Mouse (Mus musculus) 416B (cell line): ENCODE results near the gene Smox.

Experiments
- DNase-seq: peaks from one replicate; pipeline ENCODE4 v3.0.0; 2011; ENCODE audit warnings: low read depth

The Smox gene

GRCm38 (mm10) chr2:131552736-131553400 lies 61.6 kb downstream of the Smox start:
- no peak for DNase-seq

GRCm38 (mm10) chr2:131557896-131558295 lies 66.6 kb downstream of the Smox start:
- no peak for DNase-seq

GRCm38 (mm10) chr2:131560205-131560919 lies 69.1 kb downstream of the Smox start:
- DNase-seq: no peak

GRCm38 (mm10) chr2:131561344-131561870 lies 70.1 kb downstream of the Smox start:
- no peak for DNase-seq

GRCm38 (mm10) chr2:131561891-131562585 lies 70.7 kb downstream of the Smox start, which contains the start of gene Adra1d:
Gene Adra1d (minus strand): TSS chr2:131562283.
- DNase-seq: no peak

GRCm38 (mm10) chr2:131562586-131563122 lies 71.4 kb downstream of the Smox start:
- no peak for DNase-seq
